Mouse (Mus musculus): ENCODE measurements at regions not wholly inside any gene's neighbourhood (a gene's known extent, or its start where the extent isn't known, plus 50 kb on each side); places are given as distances from the start of the nearest gene placed in this dataset.

- DNase-seq, result no peak
- H3K27ac ChIP-seq (ENCODE audit: low read depth), result no peak overlapping the region
- 43% methylated on average over 9 of the region's 9 CpGs for WGBS (ENCODE audit: insufficient replicate concordance)
Measured at GRCm38 (mm10) chr5:51853456-51854124, 286.1 kb upstream of the Ppargc1a start.

GRCm38 (mm10) chr5:51850091-51850490, 282.6 kb upstream of the Ppargc1a start:
- 75% methylated on average over 9 of the region's 9 CpGs for WGBS (ENCODE audit: insufficient replicate concordance)
- DNase-seq, result no peak
- H3K27ac ChIP-seq (ENCODE audit: low read depth), result no peak overlapping the region
- H3K9me3 ChIP-seq (ENCODE audit: low read length), result no peaks in the 10 kb centered on the region
- no peak for TF ChIP-seq EP300 (IDR thresholded peaks at IDR 0.05; ENCODE audit: low read depth)
- TF ChIP-seq CTCF (IDR thresholded peaks at IDR 0.05; ENCODE audit: low read depth), result no peak
- no peaks in the 10 kb centered on the region for H3K4me1 ChIP-seq (ENCODE audit: insufficient read depth)
- peak overlapping the region; percentile 18; the same call in 1 of the 2 replicates for H3K4me2 ChIP-seq (ENCODE audit: low read depth, low read length)
- H3K36me3 ChIP-seq (replicated peaks; ENCODE audit: insufficient read depth, low read length), result no peaks in the 10 kb centered on the region
- no peak for ATAC-seq
- no peak overlapping the region for H3K9ac ChIP-seq (replicated peaks)
- H3K27me3 ChIP-seq (ENCODE audit: insufficient read depth, low read length), result no peaks in the 10 kb centered on the region
- no peak overlapping the region for H3K4me3 ChIP-seq (ENCODE audit: low read depth, low read length)

More at GRCm38 (mm10) chr5:51853456-51854124, 286.1 kb upstream of the Ppargc1a start:
- Histone ChIP-seq H3K4me2 (ENCODE audit: low read depth, low read length) (peak overlapping the region; percentile 52), H3K4me1 (ENCODE audit: insufficient read depth) (no peaks in the 10 kb centered on the region), H3K9ac (replicated peaks) (no peak overlapping the region), H3K27me3 (ENCODE audit: insufficient read depth, low read length) (no peaks in the 10 kb centered on the region), H3K4me3 (ENCODE audit: low read depth, low read length) (peak overlapping the region; percentile 27), H3K36me3 (replicated peaks; ENCODE audit: insufficient read depth, low read length) (no peaks in the 10 kb centered on the region), H3K9me3 (ENCODE audit: low read length) (no peaks in the 10 kb centered on the region)
- no peak for ATAC-seq
- peak; percentile 15; the same call in 1 of the 2 replicates for TF ChIP-seq CTCF (IDR thresholded peaks at IDR 0.05; ENCODE audit: low read depth)
- TF ChIP-seq EP300 (IDR thresholded peaks at IDR 0.05; ENCODE audit: low read depth), result no peak

- ATAC-seq (no peak), DNase-seq (no peak)
- H3K4me2 ChIP-seq (ENCODE audit: low read depth, low read length), result no peak overlapping the region
- H3K9ac ChIP-seq (replicated peaks), result no peak overlapping the region
- no peaks in the 10 kb centered on the region for H3K4me1 ChIP-seq (ENCODE audit: insufficient read depth)
- H3K9me3 ChIP-seq (ENCODE audit: low read length), result no peaks in the 10 kb centered on the region
- no peak overlapping the region for H3K4me3 ChIP-seq (ENCODE audit: low read depth, low read length)
- WGBS (ENCODE audit: insufficient replicate concordance), result 86% methylated on average over 5 of the region's 5 CpGs
- no peaks in the 10 kb centered on the region for H3K27me3 ChIP-seq (ENCODE audit: insufficient read depth, low read length)
- H3K27ac ChIP-seq (ENCODE audit: low read depth), result no peak overlapping the region
- TF ChIP-seq EP300 (IDR thresholded peaks at IDR 0.05; ENCODE audit: low read depth) (no peak), CTCF (IDR thresholded peaks at IDR 0.05; ENCODE audit: low read depth) (no peak)
- H3K36me3 ChIP-seq (replicated peaks; ENCODE audit: insufficient read depth, low read length), result no peaks in the 10 kb centered on the region
Measured at GRCm38 (mm10) chr5:51849236-51849635, 281.7 kb upstream of the Ppargc1a start.

- Histone ChIP-seq H3K27ac (ENCODE audit: low read depth) (no peak overlapping the region), H3K4me3 (ENCODE audit: low read depth, low read length) (no peak overlapping the region), H3K9me3 (ENCODE audit: low read length) (no peaks in the 10 kb centered on the region), H3K4me2 (ENCODE audit: low read depth, low read length) (no peak overlapping the region), H3K36me3 (replicated peaks; ENCODE audit: insufficient read depth, low read length) (no peaks in the 10 kb centered on the region), H3K4me1 (ENCODE audit: insufficient read depth) (no peaks in the 10 kb centered on the region; the same call in 1 of the 2 replicates), H3K9ac (replicated peaks) (no peak overlapping the region), H3K27me3 (ENCODE audit: insufficient read depth, low read length) (no peaks in the 10 kb centered on the region)
- TF ChIP-seq CTCF (IDR thresholded peaks at IDR 0.05; ENCODE audit: low read depth) (no peak), EP300 (IDR thresholded peaks at IDR 0.05; ENCODE audit: low read depth) (no peak)
- ATAC-seq (no peak), DNase-seq (no peak)
- 52% methylated on average over 5 of the region's 5 CpGs for WGBS (ENCODE audit: insufficient replicate concordance)
Measured at GRCm38 (mm10) chr5:51842189-51842588, 274.7 kb upstream of the Ppargc1a start.

- no peak overlapping the region for H3K4me2 ChIP-seq (ENCODE audit: low read depth, low read length)
- no peak for TF ChIP-seq EP300 (IDR thresholded peaks at IDR 0.05; ENCODE audit: low read depth)
- no peak for TF ChIP-seq CTCF (IDR thresholded peaks at IDR 0.05; ENCODE audit: low read depth)
- no peak for ATAC-seq
- no peak overlapping the region for H3K9ac ChIP-seq (replicated peaks)
- peak overlapping the region; percentile 66 for H3K27ac ChIP-seq (ENCODE audit: low read depth)
- H3K4me1 ChIP-seq (ENCODE audit: insufficient read depth), result no peaks in the 10 kb centered on the region; the same call in 1 of the 2 replicates
- H3K36me3 ChIP-seq (replicated peaks; ENCODE audit: insufficient read depth, low read length), result no peaks in the 10 kb centered on the region
- no peaks in the 10 kb centered on the region for H3K27me3 ChIP-seq (ENCODE audit: insufficient read depth, low read length)
- no peak overlapping the region for H3K4me3 ChIP-seq (ENCODE audit: low read depth, low read length)
- no peak for DNase-seq
- WGBS (ENCODE audit: insufficient replicate concordance), result 61% methylated on average over 2 of the region's 2 CpGs
- H3K9me3 ChIP-seq (ENCODE audit: low read length), result no peaks in the 10 kb centered on the region
Measured at GRCm38 (mm10) chr5:51841763-51842162, 274.2 kb upstream of the Ppargc1a start.

- TF ChIP-seq CTCF (IDR thresholded peaks at IDR 0.05; ENCODE audit: low read depth) (no peak), EP300 (IDR thresholded peaks at IDR 0.05; ENCODE audit: low read depth) (peak; percentile 94)
- Histone ChIP-seq H3K4me3 (ENCODE audit: low read depth, low read length) (no peak overlapping the region), H3K9ac (replicated peaks) (no peak overlapping the region), H3K9me3 (ENCODE audit: low read length) (no peaks in the 10 kb centered on the region), H3K27me3 (ENCODE audit: insufficient read depth, low read length) (no peaks in the 10 kb centered on the region), H3K4me1 (ENCODE audit: insufficient read depth) (no peaks in the 10 kb centered on the region; the same call in 1 of the 2 replicates), H3K27ac (ENCODE audit: low read depth) (peak overlapping the region; percentile 66), H3K4me2 (ENCODE audit: low read depth, low read length) (peak overlapping the region; percentile 27; the same call in 1 of the 2 replicates), H3K36me3 (replicated peaks; ENCODE audit: insufficient read depth, low read length) (no peaks in the 10 kb centered on the region)
- WGBS (ENCODE audit: insufficient replicate concordance), result 67% methylated on average over 11 of the region's 11 CpGs
- DNase-seq (peak; percentile 34), ATAC-seq (peak; percentile 97)
Measured at GRCm38 (mm10) chr5:51840638-51841329, 273.3 kb upstream of the Ppargc1a start.
